In the genomic region with DNA sequence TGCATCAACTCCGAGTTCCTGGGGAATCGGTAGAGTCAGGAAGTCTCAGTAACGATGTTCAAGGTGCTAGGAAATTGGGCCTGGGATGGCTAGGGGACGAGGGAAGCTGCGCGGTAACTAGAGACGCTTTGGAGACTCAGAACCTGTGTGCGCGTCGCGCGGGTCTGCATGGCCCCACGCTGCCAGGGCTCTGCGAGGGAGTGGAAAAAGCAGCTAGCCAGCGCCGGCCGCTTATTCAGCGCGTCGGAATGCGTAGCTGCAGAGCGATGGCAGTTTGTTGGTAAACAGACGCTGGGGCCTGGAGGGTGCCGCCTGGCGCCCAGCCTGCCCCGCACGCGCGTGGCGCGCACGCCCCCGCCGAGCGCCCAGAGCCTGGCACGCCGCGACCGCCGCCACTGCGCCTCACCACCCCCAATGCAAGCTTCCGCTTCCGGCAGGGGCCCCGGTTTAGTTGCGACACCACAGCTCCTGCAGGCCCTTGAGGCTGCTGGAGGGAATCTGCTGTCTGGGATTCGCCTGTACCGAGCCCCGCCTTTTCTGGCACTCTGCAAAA, we compare ENCODE assay signal across 8 mouse cellular contexts. TPM values are rescaled to one million over a fixed set of nuclear protein-coding genes. Genes with fewer than 3 reads are reported as not detected.
DNase-seq lines count a peak whose midpoint lies in the region; ATAC-seq and TF ChIP-seq lines count a peak whose summit lies in the region.

A gene (minus strand): TSS at position 413 of the 553 bp plus-strand sequence.

- no peak for TF ChIP-seq POLR2A in bone marrow, adult 2 months (IDR thresholded peaks at IDR 0.05; ENCODE audit: borderline replicate concordance, control insufficient read depth, low read depth, low read length)

- no peaks in the 10 kb centered on the region for H3K9me3 ChIP-seq in limb, embryonic 11.5 days (ENCODE audit: control insufficient read depth, low read length)
- H3K9me3 ChIP-seq in midbrain, embryonic 12.5 days = no peaks in the 10 kb centered on the region

- H3K4me1 ChIP-seq in bone marrow, adult 2 months (ENCODE audit: control insufficient read depth, insufficient read depth, low read length) = no peaks in the 10 kb centered on the region
- peaks cover 14% of the 10 kb centered on the region for H3K4me1 ChIP-seq in limb, embryonic 11.5 days (ENCODE audit: control insufficient read depth, insufficient read depth, low read length)
- peaks cover 16% of the 10 kb centered on the region for H3K4me1 ChIP-seq in midbrain, embryonic 12.5 days

- WGBS in bone marrow, adult 2 months = 1% methylated on average over 48 of the region's 48 CpGs
- WGBS in limb, embryonic 11.5 days = under 1% methylated on average over 48 of the region's 48 CpGs
- WGBS in midbrain, embryonic 12.5 days = under 1% methylated on average over 47 of the region's 48 CpGs

- no peaks in the 10 kb centered on the region for H3K36me3 ChIP-seq in limb, embryonic 11.5 days (ENCODE audit: control insufficient read depth, insufficient read depth, low read length)
- no peaks in the 10 kb centered on the region for H3K36me3 ChIP-seq in midbrain, embryonic 12.5 days

- ATAC-seq in limb, embryonic 11.5 days (ENCODE audit: insufficient number of reproducible peaks, low FRiP score, low TSS enrichment, low read depth) = no peak
- ATAC-seq in midbrain, embryonic 12.5 days (ENCODE audit: low FRiP score, low read depth) = no peak

- TF ChIP-seq CTCF in bone marrow, adult 2 months (IDR thresholded peaks at IDR 0.05; ENCODE audit: control insufficient read depth, insufficient read depth, low read length) = no peak

- H3K27ac ChIP-seq in bone marrow, adult 2 months (ENCODE audit: control insufficient read depth, insufficient read depth, low read depth, low read length, poor library complexity) = no peak within 1 kb of the TSS; the same call in 1 of the 2 replicates
- H3K27ac ChIP-seq in limb, embryonic 11.5 days (replicated peaks; ENCODE audit: low read depth, low read length) = no peak within 1 kb of the TSS
- H3K27ac ChIP-seq in midbrain, embryonic 12.5 days (replicated peaks) = no peak within 1 kb of the TSS

- DNase-seq in retina, postnatal 1 day = peak; percentile 72
- DNase-seq in retina, embryonic 14.5 days (ENCODE audit: low spot score) = no peak
- DNase-seq in heart, adult 9 months (ENCODE audit: low spot score in 2 of 2) = peak; percentile 24 to 40
- peak; percentile 60 for DNase-seq in limb, embryonic 11.5 days (ENCODE audit: low spot score)
- DNase-seq in urinary bladder, adult 2 months (ENCODE audit: low spot score) = peak; percentile 48
- no peak for DNase-seq in cerebellum, postnatal 4 days (ENCODE audit: low spot score in 2 of 2)

- peak within 1 kb of the TSS; percentile 12 for H3K4me3 ChIP-seq in bone marrow, adult 2 months (replicated peaks; ENCODE audit: control insufficient read depth, low read depth, low read length)
- peak within 1 kb of the TSS; percentile 40 for H3K4me3 ChIP-seq in limb, embryonic 11.5 days (ENCODE audit: low read depth, low read length)
- peak within 1 kb of the TSS; percentile 38 for H3K4me3 ChIP-seq in midbrain, embryonic 12.5 days

- peak within 1 kb of the TSS; percentile 79 for H3K4me2 ChIP-seq in limb, embryonic 11.5 days (ENCODE audit: low read depth, severe bottlenecking)
- peak within 1 kb of the TSS; percentile 58 for H3K4me2 ChIP-seq in midbrain, embryonic 12.5 days (replicated peaks)

- peak within 1 kb of the TSS; percentile 22; the same call in 1 of the 2 replicates for H3K9ac ChIP-seq in limb, embryonic 11.5 days (ENCODE audit: low read length)
- 0 out of 2 replicates have a peak within 1 kb of the TSS, but pooled peaks have one; percentile 43 for H3K9ac ChIP-seq in midbrain, embryonic 12.5 days (replicated peaks)

- peaks cover 93% of the 10 kb centered on the region for H3K27me3 ChIP-seq in limb, embryonic 11.5 days (ENCODE audit: control insufficient read depth, insufficient read depth, low read length)
- H3K27me3 ChIP-seq in midbrain, embryonic 12.5 days = peaks cover 100% of the 10 kb centered on the region

RNA-seq across cellular contexts. Expression of the gene that starts here (rescaled TPM):
- not detected in 2 replicates for polyA plus RNA-seq in bone marrow, adult 2 months (2011; ENCODE audit: insufficient read depth, insufficient read length, low replicate concordance, missing spikeins)
- polyA plus RNA-seq in limb, embryonic 11.5 days (2014; fragmentation: Nextera tagmentation; extraction: Ambion mirVana) = 0.40 and 0.80 TPM in 2 replicates
- not detected in 2 replicates for polyA plus RNA-seq in midbrain, embryonic 12.5 days (2016; fragmentation: Nextera tagmentation; extraction: Ambion mirVana)
- polyA plus RNA-seq in urinary bladder, adult 2 months (2012; rRNA removed) = 0.27 and 0.36 TPM in 2 replicates

Comparison
In these comparisons a context has a peak if more than half of its experiments do, and no peak if none do; other contexts are left out.
1. DNase-seq: peak in retina, postnatal 1 day (single experiment) and heart, adult 9 months (2 of 2); none in retina, embryonic 14.5 days (single experiment) and cerebellum, postnatal 4 days (0 of 2).
2. Peak in DNase-seq, H3K4me3 ChIP-seq, H3K9ac ChIP-seq and H3K4me2 ChIP-seq in limb, embryonic 11.5 days; RNA of the gene not detected or under 1 TPM.
3. Peak in DNase-seq in urinary bladder, adult 2 months; RNA of the gene not detected or under 1 TPM.
4. Peak in every context shown above with its lines, with median percentiles within 50 percentile points of each other: H3K4me3 ChIP-seq.